Mouse (Mus musculus) adrenal gland, adult 2 months (tissue): ENCODE measurements at regions not wholly inside any gene's neighbourhood (a gene's known extent, or its start where the extent isn't known, plus 50 kb on each side); places are given as distances from the start of the nearest gene placed in this dataset.
"Not testable (repeated sequence)": the region's sequence is repeated elsewhere in the genome, so short reads cannot be mapped to it uniquely, and the experiment has no call there.

Source experiments
- DNase-seq: peaks from one replicate; pipeline ENCODE4 v3.0.0; 2021

DNA sequence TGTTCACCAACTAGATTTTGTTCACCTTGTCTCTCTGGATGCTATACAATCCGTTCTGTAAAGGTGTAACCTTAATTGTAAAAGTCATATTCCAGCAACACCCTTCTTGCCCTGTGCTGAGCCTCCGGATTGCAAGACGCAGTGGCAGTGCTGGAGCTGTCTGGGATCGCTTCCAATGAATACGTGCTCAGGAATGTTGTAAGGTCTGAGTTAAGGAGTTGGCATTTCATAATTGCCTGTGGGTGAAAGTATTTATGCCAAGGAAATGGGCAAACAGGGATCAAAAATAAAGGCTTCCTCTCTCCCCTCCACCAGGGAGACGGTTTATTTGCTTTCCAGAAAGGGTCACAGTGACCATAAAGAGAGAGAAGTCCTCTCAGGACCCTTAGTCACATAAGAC is 93.3 kb downstream of the Apob start:
- DNase-seq, result peak; percentile 27

DNA sequence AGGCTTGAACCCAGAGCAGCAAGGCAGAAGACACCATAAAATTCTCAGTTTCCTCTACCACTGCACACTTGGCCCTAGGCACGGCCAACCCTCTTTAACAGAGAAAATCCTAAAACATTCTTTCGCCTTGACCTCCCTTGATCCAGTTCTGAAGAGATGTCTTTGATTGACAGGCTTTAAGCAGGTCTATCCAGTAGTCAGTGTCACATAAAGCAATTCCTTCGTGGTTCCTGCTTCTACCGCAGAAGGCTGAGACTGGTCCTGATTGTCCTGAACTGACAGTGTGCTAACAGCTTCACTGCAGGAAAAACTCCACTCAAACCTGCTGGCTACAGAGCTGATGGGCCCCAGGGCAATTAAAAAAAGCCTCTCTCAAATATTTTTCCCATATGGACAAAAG is 93.8 kb downstream of the Apob start:
- DNase-seq, result no peak

DNA sequence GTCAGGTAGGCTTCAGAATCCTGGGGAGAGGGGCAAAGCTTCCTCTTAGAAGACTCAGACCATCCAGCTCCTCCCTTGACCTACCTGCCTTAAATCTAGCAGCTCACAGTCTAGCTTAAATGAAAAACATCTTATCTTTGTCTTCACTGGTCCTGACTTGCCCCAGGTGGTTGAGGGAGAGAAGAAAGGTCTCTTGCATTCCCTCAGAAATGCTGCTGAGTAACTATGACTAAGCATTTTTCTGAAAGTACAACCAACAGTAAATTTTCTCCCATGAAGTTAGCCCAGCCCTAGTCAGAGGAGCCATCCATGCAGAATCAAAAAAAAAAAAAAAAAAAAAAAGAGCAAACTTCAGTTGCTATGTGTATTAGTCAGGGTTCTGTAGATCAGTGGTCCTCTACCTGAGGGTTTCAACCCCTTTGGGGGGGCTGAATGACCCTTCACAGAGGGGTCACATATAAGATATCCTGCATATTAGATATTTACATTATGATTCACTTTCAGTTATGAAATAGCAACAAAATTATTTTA is 98.6 kb downstream of the Apob start:
- no peak for DNase-seq

- peak; percentile 52 for DNase-seq
Measured at GRCm38 (mm10) chr12:8077346-8077745, 99.9 kb downstream of the Apob start.

- DNase-seq, result no peak
Measured at GRCm38 (mm10) chr12:8078046-8078445, 100.6 kb downstream of the Apob start.

DNA sequence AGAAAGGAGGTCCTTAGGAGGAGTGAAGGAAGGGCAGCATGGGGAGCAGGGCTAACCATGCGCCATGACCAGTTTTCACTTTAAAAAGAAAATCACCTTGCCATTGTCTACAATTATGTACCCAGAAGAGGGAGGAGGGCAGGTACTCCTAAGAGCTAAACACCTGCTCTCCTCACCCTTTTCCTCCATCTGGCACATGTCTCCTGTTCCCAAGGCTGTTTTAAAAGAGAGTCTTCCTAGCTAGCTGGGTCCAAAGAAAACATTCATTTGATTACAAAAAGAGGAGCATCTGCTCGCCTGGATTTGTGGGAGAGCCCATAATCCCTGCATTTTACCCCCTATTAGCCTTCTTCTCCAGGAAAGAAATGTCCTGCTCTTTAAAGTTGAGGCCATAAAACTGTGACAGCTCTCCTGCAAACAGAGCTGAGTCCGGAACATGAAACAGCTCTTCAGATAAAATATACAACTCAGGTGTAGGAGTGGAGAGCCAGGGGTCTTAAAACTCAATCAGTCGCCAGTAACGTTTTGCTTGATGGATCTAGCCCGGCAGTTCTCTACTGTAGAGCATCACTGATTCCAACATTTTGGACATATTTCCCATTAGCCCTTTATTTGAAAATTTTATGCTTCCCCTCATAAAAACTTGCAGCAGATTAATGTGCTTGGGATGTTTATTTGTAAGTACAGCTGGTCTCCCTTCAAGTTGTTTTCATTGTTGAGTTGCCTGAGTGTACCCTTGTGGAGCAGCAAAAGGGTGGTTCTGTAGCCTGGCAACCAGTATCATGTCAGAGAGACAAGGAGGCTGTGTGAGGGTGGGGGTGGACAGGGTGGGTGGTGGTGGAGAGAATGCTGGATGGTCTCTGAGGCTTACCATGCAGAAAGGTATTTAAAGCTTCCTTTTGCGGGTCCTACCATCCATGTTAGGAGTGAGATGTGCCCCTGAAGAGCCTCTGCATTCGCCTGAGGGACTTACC is 105.5 kb downstream of the Apob start:
- DNase-seq, result no peak

- DNase-seq, result no peak
Measured at GRCm38 (mm10) chr12:8087958-8088357, 110.5 kb downstream of the Apob start.

- peak; percentile 10 for DNase-seq
Measured at GRCm38 (mm10) chr12:8089423-8090278, 112.2 kb downstream of the Apob start.

- DNase-seq, result no peak
Measured at GRCm38 (mm10) chr12:8090279-8090626, 112.8 kb downstream of the Apob start.

DNA sequence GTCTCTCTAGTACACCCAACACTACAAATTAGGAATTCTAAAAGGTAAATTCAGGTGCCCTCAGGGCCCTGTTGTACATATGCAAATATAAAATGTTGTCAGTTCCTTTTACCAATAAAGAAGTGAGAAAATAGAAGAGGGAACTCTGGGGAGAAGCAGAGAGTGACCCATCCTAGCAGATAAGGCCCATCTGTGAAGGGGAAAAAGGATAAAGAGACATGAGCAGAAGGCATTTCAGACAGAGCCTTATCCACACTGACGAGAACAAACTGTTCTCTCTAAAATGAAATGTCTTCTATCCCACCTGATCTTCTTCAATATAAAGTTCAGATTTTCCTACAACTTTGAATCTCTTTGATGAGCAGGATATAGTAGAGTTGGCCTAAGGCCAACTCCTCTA is 114.5 kb upstream of the Ldah start:
- DNase-seq, result no peak

DNA sequence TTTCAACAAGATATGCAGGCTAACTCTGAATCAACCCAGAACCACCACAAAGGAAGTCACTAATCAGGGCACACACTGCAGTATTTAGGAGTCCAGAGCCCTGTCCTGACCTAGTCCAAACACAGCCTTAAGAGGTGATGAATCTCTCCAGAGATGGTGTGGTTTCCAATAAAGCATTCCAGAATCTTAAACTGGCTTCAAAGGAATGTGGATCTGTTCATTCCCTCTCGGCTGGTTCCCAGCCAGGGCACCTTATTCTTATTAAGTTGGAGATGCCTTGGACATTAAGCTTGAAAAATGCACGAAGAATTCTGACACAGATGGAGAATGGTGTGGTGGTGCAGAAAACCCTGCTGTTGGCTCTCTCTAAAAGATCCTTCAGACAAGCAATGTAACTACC is 112.0 kb upstream of the Ldah start:
- no peak for DNase-seq

- DNase-seq, result not testable (repeated sequence)
Measured at GRCm38 (mm10) chr12:8098395-8098794, 109.5 kb upstream of the Ldah start.

GRCm38 (mm10) chr12:8099114-8099513 is 108.8 kb upstream of the Ldah start:
- DNase-seq, result no peak

DNA sequence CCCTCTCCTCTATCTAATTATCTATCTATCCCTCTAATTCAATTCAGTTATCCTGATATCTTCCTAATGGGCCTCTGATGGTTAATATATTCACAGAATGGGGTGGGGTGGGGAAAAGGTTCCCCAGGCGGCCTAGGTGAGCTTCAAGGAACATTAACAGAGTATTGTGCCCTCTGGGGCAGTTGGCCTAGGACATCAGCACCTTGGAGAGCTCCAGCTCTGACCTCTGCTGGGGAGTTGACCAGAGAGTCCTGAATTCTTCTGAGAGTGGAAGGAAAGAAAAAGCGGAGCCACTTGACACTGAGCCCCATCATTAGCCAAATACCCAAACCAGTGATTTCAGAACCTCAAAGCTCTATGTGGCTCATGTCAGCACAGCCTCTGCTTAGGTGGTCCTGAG is 108.1 kb upstream of the Ldah start:
- DNase-seq, result peak; percentile 26

GRCm38 (mm10) chr12:8101837-8102236 is 106.1 kb upstream of the Ldah start:
- DNase-seq, result no peak

- DNase-seq, result no peak
Measured at GRCm38 (mm10) chr12:8103259-8103658, 104.6 kb upstream of the Ldah start.

GRCm38 (mm10) chr12:8107137-8107536 is 100.8 kb upstream of the Ldah start:
- no peak for DNase-seq

DNA sequence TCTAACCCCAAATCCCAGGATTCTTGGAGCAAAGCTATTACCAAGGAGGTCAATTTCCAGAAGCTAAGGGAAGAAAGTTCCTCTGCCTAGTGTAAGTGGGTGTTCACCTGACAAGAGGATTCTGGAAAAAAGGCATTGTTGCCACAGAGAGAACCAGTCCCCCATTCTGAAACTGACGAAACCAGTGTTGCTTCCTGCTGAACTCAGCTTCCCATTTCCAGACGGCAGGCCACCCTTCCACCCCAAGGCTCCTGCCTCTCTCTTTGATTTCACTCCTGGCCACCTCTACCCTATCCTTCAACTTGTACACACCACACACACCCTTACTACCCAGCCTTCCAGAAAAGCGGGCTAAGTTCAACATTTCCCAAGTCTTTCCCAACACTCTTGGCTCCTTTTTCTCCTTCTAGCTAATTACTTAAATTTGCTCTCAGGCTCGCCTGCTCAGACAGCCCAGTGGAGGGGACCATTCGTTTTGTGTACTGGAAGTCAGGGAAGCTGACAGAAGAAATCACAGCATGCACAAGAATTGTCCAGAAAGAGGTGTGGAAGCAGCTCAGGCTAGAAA is 98.6 kb upstream of the Ldah start:
- DNase-seq, result peak; percentile 26

DNA sequence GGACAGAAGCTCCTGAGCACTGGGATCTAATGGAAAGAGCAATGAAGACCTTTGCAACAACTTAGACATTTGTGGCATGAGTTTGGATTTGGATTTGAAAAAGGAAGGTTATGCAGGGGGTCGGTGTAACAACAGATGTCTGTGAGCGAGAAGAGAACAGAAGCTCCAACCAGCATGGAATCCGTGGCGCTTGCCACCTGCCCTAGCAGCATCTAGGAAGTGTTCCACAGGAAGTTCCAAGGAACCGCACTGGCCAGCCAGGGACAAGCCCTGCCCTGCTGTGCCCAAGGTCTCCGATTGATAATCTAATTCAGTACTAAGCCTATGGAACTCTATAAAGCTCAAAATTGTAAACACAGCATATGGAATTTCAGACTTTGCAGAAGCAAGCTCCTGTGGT is 98.0 kb upstream of the Ldah start:
- no peak for DNase-seq

GRCm38 (mm10) chr12:8110297-8110696 is 97.6 kb upstream of the Ldah start:
- peak; percentile 27 for DNase-seq

DNA sequence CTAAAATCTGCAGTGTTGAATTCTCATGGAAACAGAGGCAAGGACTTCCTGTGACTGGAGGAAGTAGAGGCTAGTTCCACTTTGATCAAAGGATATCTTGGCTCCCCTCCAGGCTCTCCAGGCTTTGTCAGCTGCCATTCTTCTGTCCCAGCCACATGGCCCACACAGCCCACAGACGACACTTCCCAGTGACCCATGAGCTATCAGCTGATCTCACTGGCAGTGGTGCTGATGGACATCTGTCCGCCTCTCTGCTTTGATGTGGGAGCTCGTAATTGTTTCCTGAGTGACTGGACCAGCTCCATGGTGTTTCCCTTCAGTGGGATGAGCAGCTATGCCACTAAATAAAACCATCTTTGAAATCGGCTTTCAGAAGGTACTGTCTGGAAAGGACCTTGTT is 96.4 kb upstream of the Ldah start:
- no peak for DNase-seq

- no peak for DNase-seq
Measured at GRCm38 (mm10) chr12:8155566-8155965, 52.3 kb upstream of the Ldah start.
